ENCODE assay signal across 8 mouse cellular contexts in genomic region chr15:82364561-82364960, GRCm38 (mm10). TPM values are rescaled to one million over a fixed set of nuclear protein-coding genes. Genes with fewer than 3 reads are reported as not detected.
A peak's percentile ranks its signal among the peaks of the same experiment; 100 is the strongest.
DNase-seq lines count a peak whose midpoint lies in the region; ATAC-seq and TF ChIP-seq lines count a peak whose summit lies in the region.
"Not testable (repeated sequence)": the region's sequence is repeated elsewhere in the genome, so short reads cannot be mapped to it uniquely, and the experiment has no call there.

No protein-coding gene starts in this region.

- H3K4me3 ChIP-seq in CH12.LX (replicated peaks in 1 of 3; ENCODE audit: low read depth in 2 of 3, low read length in 2 of 3, poor library complexity in 1 of 3); liver, embryonic 16.5 days (ENCODE audit: low read depth, low read length): not testable (repeated sequence)
- H3K4me3 ChIP-seq in brown adipose tissue, adult 24 weeks (ENCODE audit: insufficient read depth, low read depth, low read length), result peak overlapping the region; percentile 64
- peak overlapping the region in 1 of 2 experiments; percentile 32; a peak in 2 of 4 replicates for H3K4me3 ChIP-seq in heart, embryonic 14.5 days (ENCODE audit: control insufficient read depth in 1 of 2, insufficient read depth in 1 of 2, low read depth in 1 of 2, low read length in 2 of 2)
- H3K4me3 ChIP-seq in liver, adult 2 months (ENCODE audit: insufficient read depth, low read depth, low read length), result peak overlapping the region; percentile 42
- H3K4me3 ChIP-seq in small intestine, adult 2 months (ENCODE audit: low read depth, low read length), result peak overlapping the region; percentile 53
- H3K4me3 ChIP-seq in thymus, adult 2 months (ENCODE audit: control insufficient read depth, insufficient read depth, low read length), result peak overlapping the region; percentile 45

- not testable (repeated sequence) for H3K27me3 ChIP-seq in CH12.LX (replicated peaks); heart, embryonic 14.5 days (ENCODE audit: control insufficient read depth, insufficient read depth, low read length); liver, adult 2 months (ENCODE audit: control insufficient read depth, insufficient read depth, low read length); liver, embryonic 16.5 days (ENCODE audit: control insufficient read depth, insufficient read depth, low read depth, low read length); small intestine, adult 2 months (ENCODE audit: control insufficient read depth, insufficient read depth, low read length); thymus, adult 2 months (ENCODE audit: control insufficient read depth, insufficient read depth, low read length)

- not testable (repeated sequence) for H3K36me3 ChIP-seq in CH12.LX (replicated peaks in 1 of 2; ENCODE audit: control insufficient read depth in 1 of 2, insufficient read depth in 1 of 2, low read length in 1 of 2); heart, embryonic 14.5 days (ENCODE audit: control insufficient read depth, insufficient read depth, low read length); liver, adult 2 months (ENCODE audit: control insufficient read depth, insufficient read depth, low read length); liver, embryonic 16.5 days (ENCODE audit: control insufficient read depth, insufficient read depth); small intestine, adult 2 months (ENCODE audit: control insufficient read depth, insufficient read depth, low read length); thymus, adult 2 months (ENCODE audit: control insufficient read depth, insufficient read depth, low read length)

- ATAC-seq in heart, embryonic 14.5 days (ENCODE audit: insufficient number of reproducible peaks, insufficient read depth, low FRiP score, low read depth); liver, embryonic 16.5 days (ENCODE audit: low read depth): not testable (repeated sequence)

- TF ChIP-seq RAD21 in CH12.LX (IDR thresholded peaks at IDR 0.05; ENCODE audit: low read depth, low read length), result not testable (repeated sequence)

- not testable (repeated sequence) for TF ChIP-seq EP300 in CH12.LX (IDR thresholded peaks at IDR 0.05; ENCODE audit: low read length)

- dilution Hi-C loops in CH12.LX (cut with MboI; ENCODE audit: extremely low pct_ligation_motif_present, extremely low pct_unique_long_range_greater_than_20kb, low sequenced_read_pairs), result not testable (repeated sequence)

- H3K9me3 ChIP-seq in CH12.LX (replicated peaks; ENCODE audit: low read length); heart, embryonic 14.5 days (ENCODE audit: control insufficient read depth, low read length); liver, embryonic 16.5 days (replicated peaks; ENCODE audit: control insufficient read depth, low read length): not testable (repeated sequence)

- H3K79me2 ChIP-seq in CH12.LX (replicated peaks; ENCODE audit: control insufficient read depth, extremely low read depth, insufficient read depth, poor library complexity, severe bottlenecking); liver, adult 2 months (ENCODE audit: control insufficient read depth, insufficient read depth, low read length): not testable (repeated sequence)

- H3K4me1 ChIP-seq in CH12.LX (ENCODE audit: control insufficient read depth in 1 of 2, insufficient read depth in 2 of 2); brown adipose tissue, adult 24 weeks (ENCODE audit: control insufficient read depth, insufficient read depth, insufficient read length, low read length); liver, embryonic 16.5 days (ENCODE audit: control insufficient read depth, low read depth, low read length); thymus, adult 2 months (replicated peaks; ENCODE audit: control insufficient read depth, insufficient read depth, low read length): not testable (repeated sequence)
- H3K4me1 ChIP-seq in heart, embryonic 14.5 days (ENCODE audit: control insufficient read depth in 2 of 2, insufficient read depth in 2 of 2, low read length in 2 of 2), result peaks cover 7 to 15% of the 10 kb centered on the region in 2 experiments
- peaks cover 15% of the 10 kb centered on the region for H3K4me1 ChIP-seq in liver, adult 2 months (ENCODE audit: control insufficient read depth, insufficient read depth, low read length)
- peaks cover 13% of the 10 kb centered on the region; the same call in 1 of the 2 replicates for H3K4me1 ChIP-seq in small intestine, adult 2 months (ENCODE audit: control insufficient read depth, insufficient read depth, insufficient read length, low read length)

- in situ Hi-C loops in CH12.LX (cut with MboI; ENCODE audit: low pct_ligation_motif_present, low pct_unique_long_range_greater_than_20kb, low sequenced_read_pairs), result not testable (repeated sequence)

- WGBS in heart, embryonic 14.5 days, result 3% methylated on average over 6 of the region's 9 CpGs
- WGBS in liver, adult 2 months, result 10% methylated on average over 6 of the region's 9 CpGs
- 4% methylated on average over 6 of the region's 9 CpGs for WGBS in liver, embryonic 16.5 days (ENCODE audit: insufficient replicate concordance)
- WGBS in small intestine, adult 2 months, result 6% methylated on average over 7 of the region's 9 CpGs
- 4% methylated on average over 6 of the region's 9 CpGs for WGBS in thymus, adult 2 months

- H3K9ac ChIP-seq in CH12.LX (ENCODE audit: insufficient read depth, low read depth); heart, embryonic 14.5 days (ENCODE audit: low read length); liver, embryonic 16.5 days (ENCODE audit: low read depth, low read length): not testable (repeated sequence)
- peak overlapping the region; percentile 67 for H3K9ac ChIP-seq in liver, adult 2 months (ENCODE audit: low read depth, low read length)

- TF ChIP-seq POLR2A in CH12.LX (IDR thresholded peaks at IDR 0.05; ENCODE audit: low read depth, low read length); liver, adult 2 months (IDR thresholded peaks at IDR 0.05; ENCODE audit: extremely low read depth, insufficient read depth, low read length); small intestine, adult 2 months (IDR thresholded peaks at IDR 0.05; ENCODE audit: low read depth, low read length); thymus, adult 2 months (IDR thresholded peaks at IDR 0.05; ENCODE audit: control insufficient read depth, extremely low read depth, insufficient read depth, low read length, poor library complexity): not testable (repeated sequence)

- TF ChIP-seq CTCF in CH12.LX (conservative IDR thresholded peaks at IDR 0.05 in 1 of 2, IDR thresholded peaks at IDR 0.05 in 1 of 2; ENCODE audit: low read depth in 2 of 2, low read length in 2 of 2); liver, adult 2 months (IDR thresholded peaks at IDR 0.05; ENCODE audit: low read depth, low read length); small intestine, adult 2 months (IDR thresholded peaks at IDR 0.05; ENCODE audit: extremely low read depth, insufficient read length, insufficient replicate concordance, low read depth, low read length); thymus, adult 2 months (IDR thresholded peaks at IDR 0.05; ENCODE audit: borderline replicate concordance, control insufficient read depth, extremely low read depth, insufficient read depth, low read length, poor library complexity): not testable (repeated sequence)

- not testable (repeated sequence) for H3K27ac ChIP-seq in CH12.LX (ENCODE audit: insufficient read depth, low read depth); liver, embryonic 16.5 days (ENCODE audit: low read length)
- peak overlapping the region; percentile 88 for H3K27ac ChIP-seq in brown adipose tissue, adult 24 weeks (replicated peaks; ENCODE audit: low read depth, low read length)
- H3K27ac ChIP-seq in heart, embryonic 14.5 days (replicated peaks in 1 of 2; ENCODE audit: control insufficient read depth in 1 of 2, insufficient read depth in 1 of 2, low read depth in 2 of 2, low read length in 2 of 2), result peak overlapping the region in 1 of 2 experiments; percentile 44; a peak in 1 of 4 replicates
- peak overlapping the region; percentile 76 for H3K27ac ChIP-seq in liver, adult 2 months (replicated peaks; ENCODE audit: insufficient read depth, low read depth, low read length)
- peak overlapping the region; percentile 80 for H3K27ac ChIP-seq in small intestine, adult 2 months (ENCODE audit: insufficient read depth, low read depth, low read length)
- H3K27ac ChIP-seq in thymus, adult 2 months (ENCODE audit: control insufficient read depth, insufficient read depth, low read length), result peak overlapping the region; percentile 86

- H3K4me2 ChIP-seq in CH12.LX (ENCODE audit: insufficient read depth, low read depth, poor library complexity, severe bottlenecking), result peak overlapping the region; percentile 40; the same call in 1 of the 2 replicates
- 0 out of 2 replicates have a peak overlapping the region, but pooled peaks have one; percentile 29 for H3K4me2 ChIP-seq in heart, embryonic 14.5 days (ENCODE audit: low read length)
- peak overlapping the region; percentile 44 for H3K4me2 ChIP-seq in liver, embryonic 16.5 days (ENCODE audit: low read depth, low read length)

- not testable (repeated sequence) for DNase-seq in CH12.LX (ENCODE audit: extremely low read depth); liver, adult 2 months (ENCODE audit: extremely low read depth, low read depth, low spot score); thymus, adult 2 months
- DNase-seq in kidney, adult 11 months, result peak; percentile 1

RNA-seq across cellular contexts. Expression of gene Ndufa6, which starts 10.4 kb away (rescaled TPM):
- total RNA-seq in CH12.LX (2012; rRNA removed), result 170 and 222 TPM in 2 replicates
- total RNA-seq in CH12.LX (2014; rRNA removed), result 262 and 279 TPM in 2 replicates
- 87.3 and 109 TPM in 2 replicates for polyA plus RNA-seq in CH12.LX (2012; ENCODE audit: insufficient read length, low read depth)
- 2,100 and 2,481 TPM in 2 replicates for polyA plus RNA-seq in brown adipose tissue, adult 24 weeks (2012; ENCODE audit: insufficient read depth, insufficient read length, missing spikeins)
- polyA plus RNA-seq in heart, embryonic 14.5 days (2014; fragmentation: Nextera tagmentation; extraction: Ambion mirVana), result 667 and 735 TPM in 2 replicates
- total RNA-seq in liver, adult 2 months (2014; rRNA removed), result 931 and 1,175 TPM in 2 replicates
- 441 and 456 TPM in 2 replicates for polyA plus RNA-seq in liver, adult 2 months (2012; rRNA removed)
- polyA plus RNA-seq in liver, embryonic 16.5 days (2015; fragmentation: Nextera tagmentation; extraction: Ambion mirVana), result 348 and 350 TPM in 2 replicates
- polyA plus RNA-seq in small intestine, adult 2 months (2012; rRNA removed), result 410 and 669 TPM in 2 replicates
- 227 and 278 TPM in 2 replicates for polyA plus RNA-seq in thymus, adult 2 months (2012; rRNA removed)

RNA-seq across cellular contexts. Expression of gene Cyp2d22, which starts 15.5 kb away (rescaled TPM):
- total RNA-seq in CH12.LX (2012; rRNA removed) (0.21 and 0.42 TPM in 2 replicates), CH12.LX (2014; rRNA removed) (0.24 TPM in 1 of 2 replicates, not detected in the other)
- polyA plus RNA-seq in CH12.LX (2012; ENCODE audit: insufficient read length, low read depth), result 0.08 TPM in 1 of 2 replicates, not detected in the other
- 29.8 and 37.1 TPM in 2 replicates for polyA plus RNA-seq in brown adipose tissue, adult 24 weeks (2012; ENCODE audit: insufficient read depth, insufficient read length, missing spikeins)
- 8.6 and 9.2 TPM in 2 replicates for polyA plus RNA-seq in heart, embryonic 14.5 days (2014; fragmentation: Nextera tagmentation; extraction: Ambion mirVana)
- total RNA-seq in liver, adult 2 months (2014; rRNA removed), result 83.3 and 105 TPM in 2 replicates
- polyA plus RNA-seq in liver, adult 2 months (2012; rRNA removed), result 316 and 337 TPM in 2 replicates
- polyA plus RNA-seq in liver, embryonic 16.5 days (2015; fragmentation: Nextera tagmentation; extraction: Ambion mirVana), result 20.1 and 20.6 TPM in 2 replicates
- 18.5 and 67.5 TPM in 2 replicates for polyA plus RNA-seq in small intestine, adult 2 months (2012; rRNA removed)
- 12.6 and 15.7 TPM in 2 replicates for polyA plus RNA-seq in thymus, adult 2 months (2012; rRNA removed)

RNA-seq across cellular contexts. Expression of gene Smdt1, which starts 25.8 kb away (rescaled TPM):
- 171 TPM in 2 replicates for total RNA-seq in CH12.LX (2012; rRNA removed)
- total RNA-seq in CH12.LX (2014; rRNA removed), result 112 and 114 TPM in 2 replicates
- 122 and 138 TPM in 2 replicates for polyA plus RNA-seq in CH12.LX (2012; ENCODE audit: insufficient read length, low read depth)
- polyA plus RNA-seq in brown adipose tissue, adult 24 weeks (2012; ENCODE audit: insufficient read depth, insufficient read length, missing spikeins), result 420 and 432 TPM in 2 replicates
- 365 and 384 TPM in 2 replicates for polyA plus RNA-seq in heart, embryonic 14.5 days (2014; fragmentation: Nextera tagmentation; extraction: Ambion mirVana)
- total RNA-seq in liver, adult 2 months (2014; rRNA removed), result 137 and 141 TPM in 2 replicates
- 165 and 186 TPM in 2 replicates for polyA plus RNA-seq in liver, adult 2 months (2012; rRNA removed)
- polyA plus RNA-seq in liver, embryonic 16.5 days (2015; fragmentation: Nextera tagmentation; extraction: Ambion mirVana), result 170 and 175 TPM in 2 replicates
- polyA plus RNA-seq in small intestine, adult 2 months (2012; rRNA removed), result 200 and 394 TPM in 2 replicates
- 218 and 230 TPM in 2 replicates for polyA plus RNA-seq in thymus, adult 2 months (2012; rRNA removed)

RNA-seq across cellular contexts. Expression of gene Pheta2, which starts 25.8 kb away (rescaled TPM):
- total RNA-seq in CH12.LX (2012; rRNA removed) (0.08 TPM in 1 of 2 replicates, not detected in the other), CH12.LX (2014; rRNA removed) (not detected in 2 replicates)
- not detected in 2 replicates for polyA plus RNA-seq in CH12.LX (2012; ENCODE audit: insufficient read length, low read depth)
- polyA plus RNA-seq in brown adipose tissue, adult 24 weeks (2012; ENCODE audit: insufficient read depth, insufficient read length, missing spikeins), result 0.52 and 1.5 TPM in 2 replicates
- polyA plus RNA-seq in heart, embryonic 14.5 days (2014; fragmentation: Nextera tagmentation; extraction: Ambion mirVana), result 7.3 and 7.5 TPM in 2 replicates
- total RNA-seq in liver, adult 2 months (2014; rRNA removed), result 0.09 and 0.54 TPM in 2 replicates
- polyA plus RNA-seq in liver, adult 2 months (2012; rRNA removed), result 0.10 and 0.19 TPM in 2 replicates
- polyA plus RNA-seq in liver, embryonic 16.5 days (2015; fragmentation: Nextera tagmentation; extraction: Ambion mirVana), result 38.9 and 43.4 TPM in 2 replicates
- polyA plus RNA-seq in small intestine, adult 2 months (2012; rRNA removed), result 0.42 and 0.56 TPM in 2 replicates
- polyA plus RNA-seq in thymus, adult 2 months (2012; rRNA removed), result 1.7 and 2.3 TPM in 2 replicates

RNA-seq across cellular contexts. Expression of gene Naga, which starts 25.8 kb away (rescaled TPM):
- total RNA-seq in CH12.LX (2012; rRNA removed) (21.1 and 28.2 TPM in 2 replicates), CH12.LX (2014; rRNA removed) (17.7 and 19.9 TPM in 2 replicates)
- polyA plus RNA-seq in CH12.LX (2012; ENCODE audit: insufficient read length, low read depth), result 18.7 and 21.9 TPM in 2 replicates
- polyA plus RNA-seq in brown adipose tissue, adult 24 weeks (2012; ENCODE audit: insufficient read depth, insufficient read length, missing spikeins), result 13.1 and 13.8 TPM in 2 replicates
- 47.4 and 48.7 TPM in 2 replicates for polyA plus RNA-seq in heart, embryonic 14.5 days (2014; fragmentation: Nextera tagmentation; extraction: Ambion mirVana)
- 29.6 and 30.1 TPM in 2 replicates for total RNA-seq in liver, adult 2 months (2014; rRNA removed)
- 61.9 and 67.0 TPM in 2 replicates for polyA plus RNA-seq in liver, adult 2 months (2012; rRNA removed)
- polyA plus RNA-seq in liver, embryonic 16.5 days (2015; fragmentation: Nextera tagmentation; extraction: Ambion mirVana), result 48.2 and 51.1 TPM in 2 replicates
- polyA plus RNA-seq in small intestine, adult 2 months (2012; rRNA removed), result 83.2 and 196 TPM in 2 replicates
- 118 and 150 TPM in 2 replicates for polyA plus RNA-seq in thymus, adult 2 months (2012; rRNA removed)
